Mouse (Mus musculus): Measurements from ENCODE around the gene Acoxl. TPM values are rescaled to one million over a fixed set of nuclear protein-coding genes. Genes with fewer than 3 reads are reported as not detected.

Acoxl gene
- polyA plus RNA-seq, 1 experiment = not detected

DNA sequence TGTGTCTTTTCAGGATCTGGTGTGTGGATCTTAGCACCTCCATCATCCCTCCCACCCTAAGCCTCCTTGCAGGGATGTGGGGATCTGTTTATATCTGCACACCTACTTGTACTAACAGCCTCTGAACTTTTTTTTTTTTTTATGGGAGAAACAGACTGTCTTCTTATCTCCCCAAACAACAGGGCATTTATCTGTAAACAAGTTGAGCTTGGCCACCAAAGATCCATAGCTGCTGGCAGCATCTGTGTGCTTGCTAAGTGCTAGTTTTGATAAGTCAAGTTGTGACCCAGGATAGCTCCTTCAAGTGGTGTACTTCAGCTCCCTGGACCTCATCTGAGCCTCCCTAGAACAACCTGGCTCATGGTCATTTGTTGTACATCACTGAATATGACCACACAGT is 305.3 kb downstream of the Acoxl start:
- H3K4me1 ChIP-seq (ENCODE audit: control insufficient read depth, insufficient read depth, low read length) = peaks cover 2% of the 10 kb centered on the region; the same call in 1 of the 2 replicates
- TF ChIP-seq CTCF (IDR thresholded peaks at IDR 0.05; ENCODE audit: control insufficient read depth, insufficient read depth, low read length) (no peak), POLR2A (IDR thresholded peaks at IDR 0.05; ENCODE audit: borderline replicate concordance, control insufficient read depth, low read depth, low read length) (no peak)
- H3K4me3 ChIP-seq (replicated peaks; ENCODE audit: control insufficient read depth, low read depth, low read length) = no peak overlapping the region
- no peak overlapping the region for H3K27ac ChIP-seq (ENCODE audit: control insufficient read depth, insufficient read depth, low read depth, low read length, poor library complexity)

DNA sequence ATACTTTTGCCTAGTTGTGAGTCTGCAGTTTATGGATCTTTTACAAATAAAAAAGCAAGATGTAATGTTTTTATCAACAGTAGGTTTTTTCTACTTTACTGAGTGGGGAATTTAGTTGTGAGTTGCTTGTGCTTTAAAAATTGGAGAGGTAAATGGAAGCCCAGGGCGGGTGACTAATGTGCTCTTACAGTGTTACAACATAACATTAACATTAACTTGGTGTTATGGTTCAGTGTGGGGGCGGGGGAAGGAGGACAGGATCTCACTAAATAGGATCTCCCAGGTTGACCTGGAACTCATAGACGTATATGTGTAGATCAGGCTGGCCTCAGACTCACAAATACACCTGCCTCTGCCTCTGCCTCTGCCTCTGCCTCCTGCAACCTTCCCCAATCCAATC is 306.8 kb downstream of the Acoxl start:
- no peak for TF ChIP-seq POLR2A (IDR thresholded peaks at IDR 0.05; ENCODE audit: borderline replicate concordance, control insufficient read depth, low read depth, low read length)
- no peak for TF ChIP-seq CTCF (IDR thresholded peaks at IDR 0.05; ENCODE audit: control insufficient read depth, insufficient read depth, low read length)
- Histone ChIP-seq H3K4me3 (replicated peaks; ENCODE audit: control insufficient read depth, low read depth, low read length) (no peak overlapping the region), H3K27ac (ENCODE audit: control insufficient read depth, insufficient read depth, low read depth, low read length, poor library complexity) (no peak overlapping the region), H3K4me1 (ENCODE audit: control insufficient read depth, insufficient read depth, low read length) (peaks cover 2% of the 10 kb centered on the region; the same call in 1 of the 2 replicates)
- WGBS = 63% methylated on average over 3 of the region's 3 CpGs

DNA sequence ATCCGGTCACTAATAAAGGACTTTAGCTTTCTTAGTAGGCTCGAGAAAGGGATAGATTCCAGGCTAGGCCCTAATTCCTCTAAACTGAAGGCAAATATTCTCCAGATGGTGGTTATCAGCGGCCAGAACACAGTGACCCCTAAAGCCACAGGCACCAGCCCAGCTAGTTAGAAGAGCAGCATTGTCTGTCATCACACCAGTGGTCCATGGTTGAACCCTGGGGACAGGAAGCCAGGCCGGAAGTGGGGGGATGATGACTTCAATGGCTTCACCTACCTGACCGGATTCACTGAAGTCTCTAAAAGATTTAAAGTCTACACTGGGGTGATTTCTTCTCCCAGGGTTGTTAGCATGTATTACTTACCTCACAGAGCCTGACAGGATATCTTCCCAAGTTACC is 310.9 kb downstream of the Acoxl start:
- WGBS = 88% methylated on average over 5 of the region's 5 CpGs
- TF ChIP-seq CTCF (IDR thresholded peaks at IDR 0.05; ENCODE audit: control insufficient read depth, insufficient read depth, low read length) (no peak), POLR2A (IDR thresholded peaks at IDR 0.05; ENCODE audit: borderline replicate concordance, control insufficient read depth, low read depth, low read length) (no peak)
- H3K27ac ChIP-seq (ENCODE audit: control insufficient read depth, insufficient read depth, low read depth, low read length, poor library complexity) = no peak overlapping the region
- H3K4me1 ChIP-seq (ENCODE audit: control insufficient read depth, insufficient read depth, low read length) = peaks cover 11% of the 10 kb centered on the region
- H3K4me3 ChIP-seq (replicated peaks; ENCODE audit: control insufficient read depth, low read depth, low read length) = no peak overlapping the region

DNA sequence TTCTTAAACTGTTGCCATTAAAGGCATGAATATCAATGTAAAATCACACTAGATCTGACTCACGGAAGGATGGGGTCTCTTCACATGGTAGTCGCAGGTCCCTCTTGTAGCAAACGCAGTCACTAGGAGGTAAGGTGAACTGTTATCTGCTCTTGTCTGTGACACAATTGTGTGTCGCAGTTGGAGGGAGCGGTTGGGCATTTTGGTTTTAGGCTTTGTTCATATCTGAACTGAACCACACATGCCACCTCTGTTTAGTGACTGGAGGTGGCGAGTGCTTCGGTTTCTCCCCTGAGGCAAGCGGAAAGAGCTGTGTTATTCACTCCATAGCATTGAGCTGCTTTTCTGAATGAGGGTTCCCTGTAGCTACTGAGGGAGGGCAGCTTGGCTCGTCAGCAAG is 313.5 kb downstream of the Acoxl start:
- Histone ChIP-seq H3K4me3 (replicated peaks; ENCODE audit: control insufficient read depth, low read depth, low read length) (no peak overlapping the region), H3K4me1 (ENCODE audit: control insufficient read depth, insufficient read depth, low read length) (peaks cover 14% of the 10 kb centered on the region)
- WGBS = 65% methylated on average over 9 of the region's 9 CpGs

DNA sequence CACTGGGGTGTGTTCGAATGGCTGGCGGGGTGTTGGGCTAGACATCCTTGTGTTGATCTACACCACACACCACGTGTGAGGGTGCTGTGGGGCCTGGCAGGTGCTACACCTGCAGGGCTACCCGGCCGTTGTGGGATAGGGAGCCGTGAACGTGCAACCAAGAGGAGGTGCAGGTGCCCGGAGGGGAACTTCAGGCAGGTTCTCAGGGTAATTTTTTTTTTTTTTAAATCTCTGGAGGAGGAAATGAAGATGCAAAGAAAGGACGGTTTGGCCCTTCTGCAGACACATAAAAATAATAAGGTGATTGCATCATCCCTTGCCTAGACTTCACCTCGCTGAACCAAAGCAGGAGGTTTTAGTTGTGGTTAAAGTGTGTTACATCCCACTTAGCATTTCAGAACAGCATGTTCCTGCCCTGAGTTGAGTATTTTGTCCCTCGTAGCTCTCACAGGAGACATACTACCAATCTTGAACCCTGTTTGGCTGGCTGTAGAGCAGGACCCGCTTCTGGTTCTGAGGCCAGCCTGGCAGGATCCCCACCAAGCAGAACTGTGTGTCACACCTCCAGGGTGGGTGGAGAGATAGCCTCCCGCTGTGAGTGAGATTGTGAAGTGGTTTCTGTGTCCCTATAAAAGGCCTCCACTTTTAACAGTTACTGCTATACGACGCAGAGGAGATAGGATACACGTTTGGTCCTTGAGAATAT is 314.3 kb downstream of the Acoxl start:
- Histone ChIP-seq H3K27ac (ENCODE audit: control insufficient read depth, insufficient read depth, low read depth, low read length, poor library complexity) (peak overlapping the region; percentile 29; the same call in 1 of the 2 replicates), H3K4me1 (ENCODE audit: control insufficient read depth, insufficient read depth, low read length) (peaks cover 14% of the 10 kb centered on the region), H3K4me3 (replicated peaks; ENCODE audit: control insufficient read depth, low read depth, low read length) (no peak overlapping the region)
- no peak for TF ChIP-seq POLR2A (IDR thresholded peaks at IDR 0.05; ENCODE audit: borderline replicate concordance, control insufficient read depth, low read depth, low read length)
- TF ChIP-seq CTCF (IDR thresholded peaks at IDR 0.05; ENCODE audit: control insufficient read depth, insufficient read depth, low read length) = no peak
- 28% methylated on average over 16 of the region's 16 CpGs for WGBS

More for the DNA sequence above, 313.5 kb downstream of the Acoxl start:
- TF ChIP-seq POLR2A (IDR thresholded peaks at IDR 0.05; ENCODE audit: borderline replicate concordance, control insufficient read depth, low read depth, low read length) (no peak), CTCF (IDR thresholded peaks at IDR 0.05; ENCODE audit: control insufficient read depth, insufficient read depth, low read length) (no peak)
- peak overlapping the region; percentile 18; the same call in 1 of the 2 replicates for H3K27ac ChIP-seq (ENCODE audit: control insufficient read depth, insufficient read depth, low read depth, low read length, poor library complexity)

DNA sequence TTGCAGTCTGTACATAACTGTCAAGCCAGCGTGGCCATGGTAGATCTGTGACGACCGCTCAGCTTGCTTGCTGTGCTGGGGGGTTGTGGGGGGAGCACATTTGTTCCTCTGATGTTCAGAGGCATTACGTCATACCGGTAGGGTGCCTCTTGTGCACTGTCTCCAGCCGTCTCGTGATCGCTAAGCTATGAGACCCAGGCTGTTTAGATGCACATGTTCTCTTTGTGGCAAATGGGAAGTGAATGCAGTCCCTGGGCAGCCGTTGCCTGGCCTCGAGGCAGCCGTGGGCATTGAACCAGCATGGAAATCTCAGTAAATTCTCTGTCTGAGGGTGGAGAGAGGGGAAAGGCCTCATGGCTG is 314.9 kb downstream of the Acoxl start:
- peaks cover 14% of the 10 kb centered on the region for H3K4me1 ChIP-seq (ENCODE audit: control insufficient read depth, insufficient read depth, low read length)
- TF ChIP-seq POLR2A (IDR thresholded peaks at IDR 0.05; ENCODE audit: borderline replicate concordance, control insufficient read depth, low read depth, low read length) (no peak), CTCF (IDR thresholded peaks at IDR 0.05; ENCODE audit: control insufficient read depth, insufficient read depth, low read length) (no peak)
- no peak overlapping the region for H3K4me3 ChIP-seq (replicated peaks; ENCODE audit: control insufficient read depth, low read depth, low read length)
- H3K27ac ChIP-seq (ENCODE audit: control insufficient read depth, insufficient read depth, low read depth, low read length, poor library complexity) = 0 out of 2 replicates have a peak overlapping the region, but pooled peaks have one; percentile 29
- 34% methylated on average over 11 of the region's 11 CpGs for WGBS

DNA sequence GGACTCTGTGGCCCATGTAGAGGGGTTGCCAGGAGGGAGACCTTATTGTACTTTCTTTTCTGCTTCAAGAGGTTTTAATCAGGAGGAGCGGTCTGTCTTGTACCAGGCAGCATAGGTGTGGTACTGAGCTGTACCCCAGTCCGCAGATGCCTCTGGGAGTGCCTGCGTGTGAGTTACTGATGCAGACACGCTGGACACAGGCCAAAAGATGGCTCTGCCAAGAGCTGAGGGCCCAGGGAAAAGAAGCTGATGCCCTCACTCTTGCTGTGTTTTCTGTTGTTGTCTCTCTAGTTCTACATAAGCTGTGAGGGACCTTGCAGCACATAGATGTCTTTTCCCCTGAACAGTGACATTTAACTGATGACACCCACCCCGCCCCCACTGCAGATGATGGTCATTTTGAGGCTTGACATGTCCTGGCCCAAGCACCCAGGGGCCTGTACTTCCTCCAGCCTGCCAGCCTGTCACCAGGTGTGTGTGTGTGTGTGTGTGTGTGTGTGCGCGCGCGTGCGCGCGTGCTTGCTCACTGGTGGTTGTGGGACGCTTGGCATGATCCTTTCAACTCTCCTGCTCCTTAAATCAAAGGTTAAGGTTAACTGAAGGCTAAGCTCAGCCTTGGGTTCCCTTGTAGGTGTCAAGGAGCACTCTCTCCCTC is 316.9 kb downstream of the Acoxl start:
- WGBS = 86% methylated on average over 13 of the region's 13 CpGs
- no peak for TF ChIP-seq CTCF (IDR thresholded peaks at IDR 0.05; ENCODE audit: control insufficient read depth, insufficient read depth, low read length)
- no peak for TF ChIP-seq POLR2A (IDR thresholded peaks at IDR 0.05; ENCODE audit: borderline replicate concordance, control insufficient read depth, low read depth, low read length)
- H3K27ac ChIP-seq (ENCODE audit: control insufficient read depth, insufficient read depth, low read depth, low read length, poor library complexity) = no peak overlapping the region

DNA sequence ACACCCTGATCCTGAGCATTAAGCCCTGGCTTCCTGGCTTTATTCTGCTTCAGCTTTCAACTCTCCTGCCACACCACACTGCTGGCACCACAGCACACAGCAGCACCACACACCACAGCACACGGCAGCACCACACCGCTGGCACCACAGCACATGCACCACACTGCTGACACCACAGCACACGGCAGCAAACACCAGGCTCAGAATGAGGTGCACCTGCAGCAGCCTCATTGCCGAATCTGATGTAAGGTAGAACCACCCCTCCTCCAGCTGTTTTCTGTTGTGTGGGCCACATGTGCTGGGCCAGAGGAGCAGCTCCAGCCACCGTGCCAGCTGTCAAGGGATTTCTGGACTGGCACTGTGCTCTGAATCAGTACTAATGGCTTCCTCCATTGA is 317.4 kb downstream of the Acoxl start:
- TF ChIP-seq POLR2A (IDR thresholded peaks at IDR 0.05; ENCODE audit: borderline replicate concordance, control insufficient read depth, low read depth, low read length) (no peak), CTCF (IDR thresholded peaks at IDR 0.05; ENCODE audit: control insufficient read depth, insufficient read depth, low read length) (no peak)
- Histone ChIP-seq H3K27ac (ENCODE audit: control insufficient read depth, insufficient read depth, low read depth, low read length, poor library complexity) (no peak overlapping the region), H3K4me1 (ENCODE audit: control insufficient read depth, insufficient read depth, low read length) (peaks cover 14% of the 10 kb centered on the region)

More for the DNA sequence above, 316.9 kb downstream of the Acoxl start:
- H3K4me3 ChIP-seq (replicated peaks; ENCODE audit: control insufficient read depth, low read depth, low read length) = no peak overlapping the region
- H3K4me1 ChIP-seq (ENCODE audit: control insufficient read depth, insufficient read depth, low read length) = peaks cover 14% of the 10 kb centered on the region

More for the DNA sequence above, 317.4 kb downstream of the Acoxl start:
- H3K4me3 ChIP-seq (replicated peaks; ENCODE audit: control insufficient read depth, low read depth, low read length) = no peak overlapping the region
- WGBS = 78% methylated on average over 5 of the region's 5 CpGs
